Mouse (Mus musculus) spleen, postnatal 14 days (tissue): ENCODE results near the gene Wtip.
"Not testable (repeated sequence)": the region's sequence is repeated elsewhere in the genome, so short reads cannot be mapped to it uniquely, and the experiment has no call there.

Source experiments
- DNase-seq, 2 experiments: peaks; one replicate each; pipeline ENCODE4 v3.0.0; 2021 to 2022; ENCODE audit warnings: low spot score in 2 of 2

Gene Wtip

DNA sequence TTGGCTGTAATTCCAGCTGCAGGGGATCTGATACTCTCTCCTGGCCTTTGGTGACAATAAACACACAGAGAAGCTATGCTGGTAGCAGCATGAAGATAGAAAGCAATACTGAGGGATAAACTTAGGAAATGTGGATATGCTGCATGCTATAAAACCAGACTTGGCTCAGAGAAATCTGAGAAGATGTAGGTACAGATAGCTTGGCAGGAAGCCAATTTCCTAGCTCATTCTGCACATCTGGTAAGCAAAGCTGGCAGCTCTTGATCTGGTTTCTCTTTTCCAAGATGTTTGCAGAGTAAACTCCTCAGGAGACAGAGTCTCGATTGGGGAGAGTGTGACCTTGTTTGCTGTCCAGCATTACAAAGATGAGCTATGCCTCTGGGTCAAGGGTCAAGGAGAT lies 12.4 kb downstream of the Wtip start:
- DNase-seq: not testable (repeated sequence)

DNA sequence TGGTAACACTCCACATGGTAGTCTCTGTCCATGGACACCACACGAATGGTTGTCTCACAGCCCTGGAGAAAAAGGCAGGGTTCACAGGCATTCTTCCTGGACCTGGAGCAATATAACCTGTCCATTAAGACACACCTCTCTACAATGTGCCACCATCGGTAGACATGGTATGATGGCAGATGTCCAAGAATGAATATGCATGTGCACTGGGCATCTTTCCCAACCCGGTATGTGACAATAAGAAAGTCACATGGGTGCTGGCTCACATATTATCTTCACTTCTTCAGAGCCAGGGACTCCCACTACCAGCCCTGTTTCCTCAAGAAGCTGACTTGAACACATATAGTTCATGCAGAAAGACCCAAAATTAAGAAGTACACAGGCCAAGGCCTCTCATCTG lies 16.5 kb downstream of the Wtip start:
- DNase-seq: no peak

DNA sequence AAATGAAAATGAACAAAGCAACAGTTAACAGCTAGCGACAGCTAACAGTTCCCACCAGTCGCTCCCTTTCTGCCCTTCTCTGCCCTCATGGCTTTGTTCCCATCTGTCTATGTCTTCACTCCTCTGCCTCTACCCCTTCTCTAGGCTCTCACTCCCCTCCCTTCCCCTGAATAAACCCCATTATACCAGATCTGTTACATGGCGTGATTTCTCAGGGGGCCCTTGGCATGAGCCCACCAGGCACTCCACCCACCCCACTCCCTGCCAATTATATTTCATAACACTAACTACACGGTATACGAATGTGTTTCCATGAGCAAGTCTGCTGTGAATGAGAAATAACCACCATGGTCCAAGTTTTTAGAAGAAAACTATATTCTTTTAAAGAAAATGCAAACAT lies 23.9 kb downstream of the Wtip start:
- DNase-seq: no peak

DNA sequence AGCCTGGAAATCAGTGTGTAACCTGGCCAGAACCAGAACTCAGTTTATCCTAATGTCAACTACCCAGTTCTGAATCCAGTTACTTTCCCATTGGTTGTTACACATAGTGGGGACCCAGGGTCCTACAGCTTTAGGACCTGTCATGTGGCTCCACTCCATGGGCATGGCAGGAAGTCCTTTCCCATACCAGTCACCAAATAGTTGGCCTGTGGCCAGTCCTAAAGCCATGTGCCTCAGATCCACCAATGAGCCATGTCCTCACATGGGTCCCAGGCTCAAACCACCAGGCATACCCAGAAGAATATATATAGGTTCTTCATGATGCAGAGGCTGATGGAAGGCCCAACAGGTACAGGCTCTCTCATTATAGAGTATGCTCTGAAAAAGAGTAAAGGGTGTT lies 31.8 kb downstream of the Wtip start:
- DNase-seq: no peak

DNA sequence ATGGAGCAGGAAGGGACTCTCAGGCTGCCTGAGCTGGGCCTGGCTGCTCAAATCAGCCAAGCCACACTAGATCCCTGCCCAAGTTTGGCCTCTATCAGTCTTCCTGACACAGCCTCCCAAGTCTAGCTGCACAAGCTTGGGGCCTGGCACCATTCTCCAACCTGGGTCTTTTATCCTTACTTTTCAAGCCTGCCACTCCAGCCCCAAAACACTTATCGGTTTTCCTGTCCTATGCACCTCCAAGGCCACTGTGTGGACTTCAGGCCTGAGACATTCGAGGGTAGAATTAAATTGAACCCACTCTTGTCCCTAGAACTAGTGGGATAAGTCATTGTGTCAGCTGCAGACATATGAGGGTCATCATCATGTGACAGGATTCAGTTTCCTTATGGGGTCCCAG lies 33.1 kb downstream of the Wtip start:
- DNase-seq: no peak

DNA sequence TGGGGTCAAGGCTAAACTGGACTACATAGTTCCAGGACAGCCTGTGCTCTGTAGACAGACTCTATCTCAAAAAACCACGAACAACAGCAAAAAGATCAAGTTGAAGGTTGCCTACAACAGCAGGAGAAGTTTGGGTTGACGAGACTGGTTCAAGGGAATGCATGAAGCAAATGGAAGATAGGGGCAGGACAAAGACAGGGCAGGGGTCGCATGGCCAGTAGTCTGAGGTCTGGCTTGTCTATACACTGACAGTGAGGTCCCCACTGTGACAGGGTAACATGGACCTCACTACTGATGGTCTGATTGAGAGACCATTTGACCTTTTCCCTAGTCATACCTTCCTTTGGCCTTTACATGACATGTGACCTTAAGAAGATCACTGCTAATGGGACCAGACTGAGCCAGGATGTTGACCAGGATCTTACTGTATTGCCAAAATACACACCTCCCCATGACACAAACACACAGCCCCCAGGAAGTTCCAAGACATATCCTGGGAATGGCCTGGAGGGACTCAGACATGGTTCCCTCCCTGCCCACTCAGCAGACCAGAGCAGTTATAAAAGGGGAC lies 38.1 kb downstream of the Wtip start, which contains the start of gene Scgb1b30:
TSS of gene Scgb1b30 (plus strand) at position 521 of the 571 bp plus-strand sequence.
- DNase-seq: no peak

DNA sequence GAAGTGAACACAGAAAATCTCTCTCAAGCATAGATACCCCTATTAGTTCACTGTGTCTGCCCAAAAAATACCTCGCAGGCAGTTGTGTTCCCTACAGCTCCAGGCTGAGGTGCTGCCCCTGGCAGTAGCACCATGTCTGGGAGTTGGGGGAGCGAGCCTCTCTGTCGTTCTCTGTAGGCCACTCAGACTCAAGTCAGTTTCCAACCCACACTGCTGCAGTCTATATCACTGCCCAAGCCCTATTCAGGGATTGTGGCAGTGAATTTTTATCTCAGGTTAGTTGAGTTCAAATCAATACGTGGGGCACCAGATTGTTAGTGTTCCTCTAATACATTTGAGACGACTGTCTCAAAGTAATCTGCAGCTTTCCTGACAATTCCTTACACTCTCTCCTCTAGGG lies 64.9 kb downstream of the Wtip start:
- not testable (repeated sequence) for DNase-seq
